Comparison of ENCODE assay signal across 18 mouse cellular contexts in genomic region chr2:60748585-60748984, GRCm38 (mm10). TPM values are rescaled to one million over a fixed set of nuclear protein-coding genes. Genes with fewer than 3 reads are reported as not detected.
DNase-seq lines count a peak whose midpoint lies in the region; ATAC-seq and TF ChIP-seq lines count a peak whose summit lies in the region.
"Had no signal": no experiment of that assay in that cellular context is flagged by ENCODE, and none has a peak within 500 bp of the region (broad histone marks: within the 10 kb centered on the region; RNA-seq: fewer than 3 reads in every experiment).

No protein-coding gene starts in this region.

- WGBS in hindbrain, postnatal 0 days, result 91% methylated on average over 1 of the region's 1 CpGs
- 94% methylated on average over 1 of the region's 1 CpGs for WGBS in hindbrain, embryonic 11.5 days
- WGBS in lung, adult 2 months, result 67% methylated on average over 1 of the region's 1 CpGs
- WGBS in midbrain, embryonic 13.5 days, result 95% methylated on average over 1 of the region's 1 CpGs

- peak; percentile 52 for TF ChIP-seq CTCF in hindbrain, postnatal 0 days (IDR thresholded peaks at IDR 0.05; ENCODE audit: low read depth)
- 0 out of 2 replicates have a peak, but pooled peaks have one; percentile 9 for TF ChIP-seq CTCF in lung, adult 2 months (IDR thresholded peaks at IDR 0.05; ENCODE audit: insufficient read depth, low read length)
- TF ChIP-seq CTCF in E14TG2a.4 (conservative IDR thresholded peaks at IDR 0.05; ENCODE audit: low read length), result 0 out of 2 replicates have a peak, but pooled peaks have one; percentile 16

- no peaks in the 10 kb centered on the region for H3K27me3 ChIP-seq in hindbrain, postnatal 0 days (ENCODE audit: insufficient read depth, low read length)
- H3K27me3 ChIP-seq in hindbrain, embryonic 11.5 days (ENCODE audit: control insufficient read depth, insufficient read depth, low read length), result no peaks in the 10 kb centered on the region
- H3K27me3 ChIP-seq in E14TG2a.4 (ENCODE audit: insufficient read depth, low read length), result no peaks in the 10 kb centered on the region
- no peaks in the 10 kb centered on the region for H3K27me3 ChIP-seq in midbrain, embryonic 13.5 days
- H3K27me3 ChIP-seq: heart, embryonic 15.5 days; hindbrain, embryonic 15.5 days; midbrain, embryonic 15.5 days; neural tube, embryonic 12.5 days had no signal

- no peaks in the 10 kb centered on the region for H3K9me3 ChIP-seq in hindbrain, postnatal 0 days (ENCODE audit: low read length)
- H3K9me3 ChIP-seq in hindbrain, embryonic 11.5 days (ENCODE audit: control insufficient read depth, low read length), result no peaks in the 10 kb centered on the region
- H3K9me3 ChIP-seq in E14TG2a.4 (ENCODE audit: low read length), result no peaks in the 10 kb centered on the region
- H3K9me3 ChIP-seq in midbrain, embryonic 13.5 days, result no peaks in the 10 kb centered on the region
- H3K9me3 ChIP-seq: G1E; heart, embryonic 15.5 days; hindbrain, embryonic 15.5 days; midbrain, embryonic 15.5 days; neural tube, embryonic 12.5 days had no signal

- H3K4me1 ChIP-seq in hindbrain, postnatal 0 days (ENCODE audit: insufficient read depth, low read length), result no peaks in the 10 kb centered on the region
- no peaks in the 10 kb centered on the region for H3K4me1 ChIP-seq in hindbrain, embryonic 11.5 days (replicated peaks; ENCODE audit: control insufficient read depth, insufficient read depth, low read length)
- no peaks in the 10 kb centered on the region for H3K4me1 ChIP-seq in lung, adult 2 months (ENCODE audit: control insufficient read depth, insufficient read depth, low read length)
- no peaks in the 10 kb centered on the region for H3K4me1 ChIP-seq in E14TG2a.4 (replicated peaks; ENCODE audit: low read depth, low read length)
- no peaks in the 10 kb centered on the region for H3K4me1 ChIP-seq in midbrain, embryonic 13.5 days (replicated peaks)
- H3K4me1 ChIP-seq: hindbrain, embryonic 15.5 days; midbrain, embryonic 15.5 days; neural tube, embryonic 12.5 days had no signal

- no peak for DNase-seq in hindbrain, postnatal 0 days (ENCODE audit: low spot score)
- no peak for DNase-seq in hindbrain, embryonic 11.5 days (ENCODE audit: low spot score)
- DNase-seq in lung, adult 2 months, result no peak
- no peak for DNase-seq in lung, postnatal 4 days
- DNase-seq in induced T-regulatory cell, adult 2 months (ENCODE audit: low read depth), result peak; percentile 47
- DNase-seq: adrenal gland, postnatal 14 days; cerebellum, adult 11-12 months; gastrocnemius, postnatal 25 days had no signal

- H3K4me2 ChIP-seq in hindbrain, postnatal 0 days (ENCODE audit: low read depth, low read length), result no peak overlapping the region
- no peak overlapping the region for H3K4me2 ChIP-seq in hindbrain, embryonic 11.5 days (replicated peaks; ENCODE audit: low read depth, low read length)
- no peak overlapping the region for H3K4me2 ChIP-seq in midbrain, embryonic 13.5 days (replicated peaks)
- H3K4me2 ChIP-seq: heart, embryonic 15.5 days; hindbrain, embryonic 15.5 days; midbrain, embryonic 15.5 days; neural tube, embryonic 12.5 days had no signal

- no peak for ATAC-seq in hindbrain, postnatal 0 days
- no peak for ATAC-seq in hindbrain, embryonic 11.5 days (ENCODE audit: low FRiP score)
- no peak for ATAC-seq in inflammation-experienced regulatory T-cells, adult 6 months
- no peak for ATAC-seq in midbrain, embryonic 13.5 days
- ATAC-seq: forebrain, embryonic 16.5 days; midbrain, embryonic 15.5 days had no signal

- TF ChIP-seq POLR2A in lung, adult 2 months (IDR thresholded peaks at IDR 0.05; ENCODE audit: borderline replicate concordance, extremely low read depth, low read depth, low read length), result no peak

- no peak overlapping the region for H3K9ac ChIP-seq in hindbrain, postnatal 0 days (replicated peaks; ENCODE audit: low read length)
- no peak overlapping the region for H3K9ac ChIP-seq in hindbrain, embryonic 11.5 days (ENCODE audit: low read depth, low read length)
- no peak overlapping the region for H3K9ac ChIP-seq in midbrain, embryonic 13.5 days (replicated peaks)
- H3K9ac ChIP-seq: heart, embryonic 15.5 days; hindbrain, embryonic 15.5 days; midbrain, embryonic 15.5 days; neural tube, embryonic 12.5 days had no signal

- H3K36me3 ChIP-seq in hindbrain, postnatal 0 days (ENCODE audit: insufficient read depth, low read length), result no peaks in the 10 kb centered on the region; the same call in 1 of the 2 replicates
- H3K36me3 ChIP-seq in hindbrain, embryonic 11.5 days (ENCODE audit: control insufficient read depth, insufficient read depth, low read length), result no peaks in the 10 kb centered on the region
- H3K36me3 ChIP-seq in E14TG2a.4 (ENCODE audit: insufficient read depth, low read length), result peaks cover 9% of the 10 kb centered on the region
- no peaks in the 10 kb centered on the region for H3K36me3 ChIP-seq in midbrain, embryonic 13.5 days
- H3K36me3 ChIP-seq: neural tube, embryonic 12.5 days had no signal

- no peak overlapping the region for H3K27ac ChIP-seq in hindbrain, postnatal 0 days
- H3K27ac ChIP-seq in hindbrain, embryonic 11.5 days (ENCODE audit: low read depth, low read length), result no peak overlapping the region
- no peak overlapping the region for H3K27ac ChIP-seq in midbrain, embryonic 13.5 days
- H3K27ac ChIP-seq: hindbrain, embryonic 15.5 days; midbrain, embryonic 15.5 days; neural tube, embryonic 12.5 days had no signal

- no peak overlapping the region for H3K4me3 ChIP-seq in hindbrain, postnatal 0 days (ENCODE audit: low read length)
- H3K4me3 ChIP-seq in hindbrain, embryonic 11.5 days (ENCODE audit: low read depth, low read length), result no peak overlapping the region
- no peak overlapping the region for H3K4me3 ChIP-seq in lung, adult 2 months (replicated peaks; ENCODE audit: extremely low read depth, low read depth, low read length)
- H3K4me3 ChIP-seq in E14TG2a.4 (replicated peaks; ENCODE audit: low read length), result no peak overlapping the region
- no peak overlapping the region for H3K4me3 ChIP-seq in midbrain, embryonic 13.5 days (replicated peaks)
- H3K4me3 ChIP-seq: heart, embryonic 15.5 days; hindbrain, embryonic 15.5 days; midbrain, embryonic 15.5 days; neural tube, embryonic 12.5 days had no signal

RNA-seq across cellular contexts. Expression of gene Itgb6, which starts 26.1 kb away (rescaled TPM):
- 0.05 and 0.97 TPM in 2 replicates for total RNA-seq in hindbrain, postnatal 0 days (2014; rRNA removed)
- polyA plus RNA-seq in hindbrain, postnatal 0 days (2015; fragmentation: Nextera tagmentation; extraction: Ambion mirVana), result 0.08 TPM in 2 replicates
- 0.45 and 0.71 TPM in 2 replicates for polyA plus RNA-seq in hindbrain, embryonic 11.5 days (2014; fragmentation: Nextera tagmentation; extraction: Ambion mirVana)
- polyA plus RNA-seq in lung, adult 2 months (2012; rRNA removed), result 22.8 and 28.9 TPM in 2 replicates
- not detected for polyA plus RNA-seq in inflammation-experienced regulatory T-cells, adult 6 months (2017; shearing (Covaris generic))
- polyA plus RNA-seq in midbrain, embryonic 13.5 days (2015; fragmentation: Nextera tagmentation; extraction: Ambion mirVana), result not detected in 2 replicates
- total RNA-seq: adrenal gland, postnatal 14 days had no signal
- polyA plus RNA-seq: forebrain, embryonic 16.5 days; G1E; hindbrain, embryonic 15.5 days; spleen, adult 2 months had no signal

Comparison
In these comparisons a context has a peak if more than half of its experiments do, and no peak if none do; other contexts are left out.
1. RNA of gene Itgb6, which starts 26.1 kb away (polyA plus RNA-seq): 22.8 to 28.9 TPM in lung, adult 2 months; 0.45 to 0.71 TPM in hindbrain, embryonic 11.5 days, 0.08 TPM in hindbrain, postnatal 0 days, not detected in inflammation-experienced regulatory T-cells, adult 6 months and not detected in midbrain, embryonic 13.5 days; every median in the first group is over 10 times any median in the second.
2. Peak in every context shown above with its lines, with median percentiles within 50 percentile points of each other: CTCF ChIP-seq.